Mouse (Mus musculus): ENCODE data around the gene Cldn14.

Cldn14 gene

DNA sequence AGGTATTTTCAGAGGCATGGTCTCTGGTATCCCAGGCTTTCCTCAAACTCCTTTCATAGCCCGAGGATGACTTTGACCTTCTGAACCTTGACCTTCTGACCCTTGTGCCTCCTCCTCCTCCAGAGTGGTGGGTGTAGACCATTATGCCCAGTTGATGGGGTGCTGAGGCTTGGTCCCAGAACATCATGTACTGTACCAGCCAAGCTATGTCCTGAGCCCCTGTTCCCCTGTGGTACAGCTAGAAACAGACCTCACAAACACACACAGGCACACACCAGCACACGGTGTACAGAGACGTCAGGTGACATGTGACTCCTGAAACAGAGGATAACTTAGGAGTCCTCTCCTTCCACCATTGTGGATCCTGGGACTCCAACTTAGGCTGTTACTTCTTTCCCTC, 95.8 kb downstream of the Cldn14 start:
- no peak for DNase-seq (ENCODE audit: low spot score in 2 of 2)

DNA sequence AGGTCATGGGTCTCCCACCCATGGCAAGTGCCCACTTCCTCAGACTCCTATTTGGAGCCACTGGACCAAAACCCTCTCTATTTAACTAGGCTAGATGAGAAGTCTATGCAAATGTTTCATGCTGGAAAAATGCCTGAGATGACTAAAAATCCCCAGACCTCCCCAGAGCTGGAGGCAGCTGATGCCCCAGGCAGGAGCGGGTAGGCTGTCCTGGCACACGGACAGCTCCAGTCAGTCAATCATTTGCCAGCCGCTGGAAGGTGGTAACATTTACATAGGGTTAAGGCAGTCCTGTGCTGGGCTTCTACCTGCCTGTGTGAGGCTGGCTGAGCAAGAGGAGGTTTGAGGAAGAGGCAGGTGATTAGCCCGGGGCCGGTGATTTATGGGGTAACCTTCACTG, 96.5 kb downstream of the Cldn14 start:
- no peak for DNase-seq (ENCODE audit: low spot score in 2 of 2)

DNA sequence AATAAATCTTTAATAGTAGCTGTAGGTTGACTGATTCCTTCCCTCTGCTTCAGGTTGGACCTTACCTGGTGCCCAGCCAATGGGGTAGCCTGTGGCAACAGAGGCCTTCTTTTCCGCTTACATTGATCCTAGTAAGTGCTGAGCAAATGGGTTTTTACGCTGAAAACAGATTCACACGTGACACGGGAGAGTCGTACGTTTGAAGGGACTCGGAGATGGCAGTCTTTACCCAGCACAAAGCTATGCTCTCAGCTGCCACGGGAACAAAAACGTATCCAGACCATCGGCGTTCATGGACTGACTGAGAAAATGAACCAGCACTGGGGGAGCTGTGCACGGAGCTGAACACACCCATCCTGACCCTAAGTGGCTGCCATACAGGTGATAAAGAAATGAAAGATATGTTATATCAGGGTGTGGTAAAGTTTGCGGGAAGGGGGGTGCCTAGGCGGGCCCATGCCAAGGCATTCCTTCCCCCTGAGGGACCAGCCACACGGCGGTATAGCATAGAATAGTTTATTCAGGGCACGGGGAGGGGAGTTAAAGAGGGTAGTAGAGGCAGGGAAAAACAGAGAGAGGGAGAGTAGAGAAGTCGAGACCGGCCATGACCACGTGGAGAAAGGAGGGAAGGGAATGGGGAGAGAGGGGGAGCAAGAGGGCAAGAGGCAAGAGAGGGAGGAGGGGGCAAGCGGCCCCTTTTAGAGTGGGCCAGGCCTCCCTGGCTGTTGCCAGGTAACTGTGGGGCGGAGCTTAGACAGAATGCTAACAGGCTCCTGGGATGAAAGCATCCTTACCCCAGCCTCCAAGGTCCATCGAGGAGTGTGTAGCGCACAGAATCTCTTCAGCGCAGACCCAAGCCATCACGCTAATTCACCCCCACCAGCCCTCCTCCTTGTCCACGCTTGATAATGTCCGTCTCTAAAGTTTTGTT, 97.6 kb downstream of the Cldn14 start:
- no peak for DNase-seq (ENCODE audit: low spot score in 2 of 2)

DNA sequence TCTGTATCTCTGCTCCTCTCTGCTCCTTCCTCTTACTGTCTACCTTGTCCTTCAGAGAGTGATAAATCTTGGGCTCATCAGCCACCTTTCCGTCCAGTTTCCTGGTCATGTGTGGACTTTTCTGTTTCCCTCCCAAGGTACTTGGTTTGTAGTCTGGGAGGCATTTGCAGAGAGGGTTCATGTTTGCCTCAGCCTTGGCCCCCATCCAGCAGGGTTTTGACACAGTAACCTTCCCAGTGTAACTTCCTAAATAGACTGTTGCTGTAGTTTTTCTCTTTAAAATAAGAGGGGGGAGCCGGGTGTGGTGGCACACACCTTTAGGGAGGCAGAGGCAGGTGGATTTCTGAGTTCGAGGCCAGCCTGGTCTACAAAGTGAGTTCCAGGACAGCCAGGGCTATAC, 98.7 kb downstream of the Cldn14 start:
- DNase-seq (ENCODE audit: low spot score in 2 of 2): no peak

DNA sequence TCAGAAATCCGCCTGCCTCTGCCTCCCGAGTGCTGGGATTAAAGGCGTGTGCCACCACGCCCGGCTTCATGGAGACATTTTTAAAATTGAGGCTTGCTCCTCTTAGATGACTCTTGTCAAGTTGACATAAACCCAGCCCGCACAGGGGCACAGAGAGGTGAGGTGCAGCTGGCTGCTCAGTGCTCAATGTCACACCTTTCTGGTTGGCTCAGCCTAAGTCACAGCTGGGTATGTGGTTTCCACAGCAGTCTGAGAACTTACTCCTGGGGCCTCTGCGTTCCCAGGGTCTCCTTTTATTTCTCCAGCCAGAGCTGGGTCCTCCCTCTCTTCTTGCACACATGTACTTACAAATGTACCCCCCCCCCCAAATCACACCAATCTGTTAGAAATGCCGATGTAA, 100.4 kb downstream of the Cldn14 start:
- no peak for DNase-seq (ENCODE audit: low spot score in 2 of 2)

DNA sequence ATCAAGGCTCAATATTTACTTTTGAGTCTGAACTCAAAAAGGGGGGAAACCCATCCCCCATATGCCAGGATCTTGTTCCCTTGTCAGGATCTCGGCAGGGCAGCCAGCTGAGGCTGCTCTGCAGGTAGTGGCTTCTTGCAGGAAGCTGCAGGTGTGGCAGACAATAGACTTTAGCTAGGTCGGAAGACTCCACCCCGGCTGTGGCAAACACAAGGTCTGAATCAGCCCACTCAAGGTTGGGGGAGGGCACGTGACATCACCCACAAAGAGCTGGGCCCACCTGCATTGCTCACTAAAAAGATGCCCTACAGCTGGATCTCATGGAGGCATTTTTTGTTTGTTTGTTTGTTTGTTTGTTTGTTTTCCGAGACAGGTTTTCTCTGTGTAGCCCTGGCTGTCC, 100.9 kb downstream of the Cldn14 start:
- no peak for DNase-seq (ENCODE audit: low spot score in 2 of 2)

DNA sequence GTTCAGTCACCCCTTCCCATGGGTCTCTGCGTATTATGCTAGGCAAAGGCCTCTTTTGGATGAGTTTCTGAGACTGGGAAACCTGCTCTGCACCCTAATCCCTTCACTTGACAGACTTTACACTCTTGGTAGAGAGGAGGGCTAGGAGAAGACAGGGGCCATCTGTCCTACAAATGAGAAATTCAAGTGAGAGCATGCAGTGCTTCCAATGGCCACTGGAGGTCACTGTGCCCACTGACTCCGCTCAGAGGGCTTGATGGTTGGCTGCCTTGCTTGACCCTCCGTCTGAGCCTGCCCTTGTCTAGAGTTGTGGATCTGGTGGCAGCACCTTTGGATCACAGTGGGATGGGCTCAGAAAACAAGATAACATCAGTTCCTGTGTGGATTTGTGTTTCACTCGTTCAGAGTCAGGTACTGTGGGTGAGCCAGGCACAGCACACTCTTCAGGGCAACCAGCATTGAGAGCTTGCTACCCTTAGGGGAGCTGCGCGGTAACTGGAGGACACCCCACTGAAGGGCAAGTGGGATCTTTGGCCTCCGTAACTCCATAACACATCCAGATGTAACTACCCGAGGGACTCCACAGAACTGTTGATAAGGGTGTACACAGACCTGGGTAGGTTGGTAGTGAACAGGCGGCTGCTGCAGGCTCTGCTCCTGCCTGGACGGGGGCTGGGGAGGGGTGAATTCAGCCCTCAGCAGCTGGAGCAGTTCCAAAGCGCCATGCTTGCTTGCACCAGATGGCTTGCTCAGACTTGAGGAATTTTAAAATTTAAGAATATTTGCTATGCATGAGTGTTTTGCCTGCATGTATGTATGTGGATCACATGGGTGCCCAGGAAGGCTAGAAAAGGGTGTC, 102.3 kb downstream of the Cldn14 start:
- peak; percentile 59 to 78 for DNase-seq (ENCODE audit: low spot score in 2 of 2)

DNA sequence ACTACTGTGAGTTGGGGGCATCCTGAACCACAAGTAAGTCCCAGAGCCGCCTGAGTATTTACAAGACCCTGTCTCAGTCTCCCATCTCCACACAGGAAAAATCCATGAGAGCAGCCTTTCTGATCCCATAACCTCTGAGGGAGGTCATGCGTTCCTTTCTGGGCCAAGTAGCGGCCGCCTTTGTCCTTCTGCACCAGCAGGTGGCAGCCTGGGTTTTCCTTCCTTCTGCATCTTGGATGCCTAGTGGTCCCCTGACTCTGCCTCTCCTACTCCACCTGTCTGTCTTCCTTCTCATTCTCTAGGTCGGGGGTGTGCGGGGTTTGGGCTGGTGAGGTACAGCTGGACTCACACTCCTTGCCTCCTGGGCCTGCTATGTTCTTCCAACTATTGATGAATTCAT, 105.6 kb downstream of the Cldn14 start:
- DNase-seq (ENCODE audit: low spot score in 2 of 2): no peak

DNA sequence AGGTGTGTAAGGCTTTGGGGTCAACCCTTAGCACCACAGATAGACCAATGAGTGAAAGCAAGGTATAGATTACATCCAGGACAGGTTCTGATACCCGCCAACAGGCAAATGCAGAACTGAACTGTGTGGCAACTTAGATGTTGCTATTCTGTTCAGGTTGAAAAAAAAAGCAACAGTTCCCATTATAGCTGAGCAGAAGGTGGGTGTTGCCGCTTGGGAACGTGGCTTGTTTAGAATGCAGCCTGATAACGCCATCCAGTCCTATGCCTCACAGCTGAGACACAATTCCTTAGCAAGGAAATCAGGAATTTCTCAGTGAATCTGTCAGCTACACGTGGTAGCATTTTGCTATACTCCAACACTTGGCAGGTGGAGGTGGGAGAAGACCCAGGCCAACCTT, 115.4 kb downstream of the Cldn14 start:
- DNase-seq (ENCODE audit: low spot score in 2 of 2): no peak

DNA sequence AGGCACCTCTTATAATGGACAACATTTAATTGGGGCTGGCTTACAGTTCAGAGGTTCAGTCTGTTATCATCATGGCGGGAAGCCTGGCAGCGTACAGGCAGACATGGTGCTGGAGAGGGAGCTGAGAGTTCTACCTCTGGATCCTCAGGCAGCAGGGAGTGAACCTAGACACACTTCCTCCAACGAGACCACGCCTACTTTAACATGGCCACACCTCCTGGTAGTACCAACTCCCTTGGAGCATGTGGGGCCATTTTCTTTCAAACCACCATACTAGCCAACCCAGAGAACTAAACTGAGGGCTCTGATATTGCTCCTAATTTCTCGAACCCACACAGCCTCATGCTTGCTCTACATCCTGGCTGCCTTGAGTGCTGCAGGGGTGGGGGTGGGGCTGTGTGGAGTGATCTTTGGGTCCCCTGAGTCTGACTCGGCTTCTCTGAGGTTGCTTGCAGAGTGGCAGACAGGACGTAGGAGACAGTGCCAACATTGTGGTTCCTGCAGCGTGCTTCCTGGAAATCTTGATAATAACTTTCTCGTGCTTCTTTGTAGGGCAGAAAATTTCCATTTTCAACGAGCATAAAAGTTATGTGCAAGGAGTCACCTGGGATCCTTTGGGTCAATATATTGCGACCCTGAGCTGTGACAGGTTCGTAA, 117.6 kb downstream of the Cldn14 start:
- no peak for DNase-seq (ENCODE audit: low spot score in 2 of 2)

DNA sequence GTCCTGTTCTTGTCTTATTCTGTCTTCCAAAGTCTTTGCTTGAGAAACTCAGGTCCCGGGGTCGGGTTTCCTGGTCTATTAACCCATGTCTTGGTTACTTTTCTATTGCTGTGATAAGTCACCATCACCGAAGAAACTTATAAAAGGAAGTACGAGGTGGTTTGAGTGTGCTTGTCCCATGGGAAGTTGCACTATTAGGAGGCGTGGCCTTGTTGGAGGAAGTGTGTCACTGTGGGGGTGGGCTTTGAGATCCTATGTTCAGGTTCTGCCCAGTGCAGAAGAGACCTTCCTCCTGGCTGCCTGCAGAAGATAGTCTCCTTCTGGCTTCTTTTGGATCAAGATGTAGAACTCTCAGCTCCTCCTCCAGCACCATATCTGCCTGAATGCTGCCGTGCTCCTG, 120.2 kb downstream of the Cldn14 start:
- no peak for DNase-seq (ENCODE audit: low spot score in 2 of 2)

DNA sequence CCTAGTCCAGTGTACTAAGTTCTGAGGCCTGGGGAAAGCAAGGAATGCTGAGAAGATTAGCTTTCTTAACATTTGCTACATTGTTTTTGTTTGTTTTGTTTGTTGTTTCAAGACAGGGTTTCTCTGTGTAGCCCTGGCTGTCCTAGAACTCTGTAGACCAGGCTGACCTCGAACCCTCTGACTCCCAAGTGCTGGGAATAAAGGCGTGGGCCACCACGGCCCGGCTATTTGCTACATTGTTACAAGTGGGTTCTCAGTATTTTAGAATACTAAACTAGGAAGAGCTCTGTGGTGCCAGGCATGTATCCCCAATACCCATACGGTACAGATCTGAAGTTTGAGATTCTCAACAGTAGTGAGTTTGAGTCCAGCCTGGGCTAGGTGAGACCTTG, 123.9 kb downstream of the Cldn14 start:
- no peak for DNase-seq (ENCODE audit: low spot score in 2 of 2)

DNA sequence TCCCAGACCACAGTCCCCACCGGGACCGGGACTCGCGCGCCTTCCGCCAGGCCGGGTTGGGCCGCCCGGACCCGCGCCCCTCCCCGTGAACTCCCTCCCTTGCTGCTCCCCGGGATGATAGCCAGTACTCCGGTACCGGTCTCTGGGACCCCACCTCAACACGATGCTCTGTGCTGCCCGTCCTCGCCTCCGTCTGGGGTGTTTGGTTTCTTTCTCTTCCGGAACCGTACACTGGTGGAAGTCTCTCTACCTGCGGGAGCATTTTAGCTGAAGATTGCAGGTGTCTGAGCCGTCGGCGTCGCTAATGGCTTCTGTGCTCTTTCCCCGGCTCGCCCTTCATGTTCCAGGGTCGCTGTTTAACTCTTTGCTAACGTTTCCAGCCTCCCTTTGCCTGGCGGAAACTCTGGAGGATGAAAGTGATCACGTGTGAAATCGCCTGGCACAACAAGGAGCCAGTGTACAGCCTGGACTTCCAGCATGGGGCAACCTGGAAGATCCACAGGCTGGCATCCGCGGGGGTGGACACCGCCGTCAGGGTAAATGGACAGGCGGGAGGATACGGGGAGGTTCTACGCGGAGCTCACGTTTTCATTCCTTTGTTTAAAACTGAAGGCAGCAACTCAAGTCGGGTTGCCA, 124.4 kb downstream of the Cldn14 start:
- DNase-seq (ENCODE audit: low spot score in 2 of 2): peak in 1 of 2 experiments; percentile 16

DNA sequence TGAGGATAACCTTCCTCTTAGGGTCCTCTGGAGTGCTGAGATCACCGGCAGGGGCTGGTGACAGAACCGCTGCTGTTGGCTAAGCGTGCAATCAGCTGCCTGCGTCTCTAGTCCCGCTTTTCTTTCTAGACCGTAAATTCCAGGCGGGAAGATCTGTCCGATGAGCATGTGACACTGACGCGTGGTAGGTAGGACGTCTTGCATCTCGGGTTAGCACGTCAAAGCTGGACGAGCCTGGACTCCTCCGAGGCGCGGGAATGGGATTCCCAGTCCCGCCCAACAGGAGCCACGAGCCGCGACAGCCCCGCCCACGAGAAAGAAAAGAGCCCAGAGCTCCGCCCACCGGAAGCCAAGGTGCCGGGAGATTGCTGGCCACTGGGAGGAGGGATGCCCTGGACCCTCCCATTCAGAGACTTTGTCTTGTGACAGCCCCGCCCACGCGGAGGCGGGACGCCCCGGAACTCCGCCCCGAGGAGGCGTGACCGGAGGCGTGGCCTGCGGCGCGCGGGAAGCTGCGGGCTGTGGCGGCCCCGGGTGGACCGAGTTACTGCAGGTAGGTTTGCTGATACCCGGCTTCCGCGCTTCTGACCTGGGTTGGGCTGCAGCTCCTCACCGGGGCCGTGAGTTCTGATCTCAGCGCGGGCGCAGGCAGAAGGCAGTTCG, 125.1 kb downstream of the Cldn14 start, which contains the start of gene Chaf1b:
Gene Chaf1b, plus strand, starts transcription at position 479 of the 663 bp plus-strand sequence.
- peak; percentile 95 to 99 for DNase-seq (ENCODE audit: low spot score in 2 of 2)

DNA sequence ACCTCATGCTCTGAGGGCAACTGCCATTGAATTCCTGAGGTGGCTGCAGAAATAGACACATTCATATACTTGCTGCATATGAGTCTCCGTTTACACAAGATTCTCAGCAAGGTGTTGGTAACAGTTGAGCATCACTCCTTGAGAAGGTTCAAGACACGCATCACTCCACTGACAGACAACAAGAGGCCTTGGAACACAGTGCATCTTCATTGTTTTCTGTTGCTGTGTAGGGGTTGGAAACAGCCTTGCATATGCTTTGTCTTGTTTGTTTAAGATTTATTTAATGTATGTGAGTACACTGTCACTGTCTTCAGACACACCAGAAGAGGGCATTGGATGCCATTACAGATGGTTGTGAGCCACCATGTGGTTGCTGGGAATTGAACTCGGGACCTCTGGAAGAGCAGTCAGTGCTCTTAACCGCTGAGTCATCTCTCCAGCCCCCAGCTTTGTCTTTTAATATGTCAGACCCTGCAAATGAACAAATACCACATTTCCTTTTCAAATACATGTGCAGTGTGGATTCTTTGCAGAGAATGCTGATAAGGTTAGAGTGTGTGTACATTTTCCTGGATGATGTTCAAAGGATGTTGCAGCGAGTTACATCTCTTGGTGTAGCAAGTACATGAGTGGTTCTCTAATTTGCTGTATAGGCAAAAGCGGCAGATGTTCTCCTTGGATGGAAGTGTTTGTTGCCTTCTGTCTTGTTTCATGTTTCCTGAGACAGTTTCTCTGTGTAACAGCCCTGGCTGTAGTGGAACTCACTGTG, 130.8 kb downstream of the Cldn14 start:
- no peak for DNase-seq (ENCODE audit: low spot score in 2 of 2)

DNA sequence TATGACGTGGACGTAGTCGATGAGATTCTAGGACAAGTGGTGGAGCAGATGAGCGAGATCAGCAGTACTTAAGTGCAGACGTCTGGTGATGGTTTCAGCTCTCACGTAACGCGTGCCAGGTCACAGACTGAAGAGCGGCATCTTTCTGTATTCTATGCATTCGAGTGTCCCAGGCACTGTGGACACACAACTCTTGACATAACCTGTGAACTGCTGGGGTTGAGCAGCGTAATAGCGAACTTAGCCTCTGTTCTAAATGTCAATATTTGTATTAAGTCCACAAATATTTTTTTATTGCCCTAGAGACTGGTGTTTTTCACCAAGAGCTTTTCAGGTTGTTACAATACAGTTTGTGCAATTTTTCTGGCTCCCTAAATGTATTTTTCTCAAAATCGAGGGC, 133.8 kb downstream of the Cldn14 start:
- no peak for DNase-seq (ENCODE audit: low spot score in 2 of 2)
